Mouse (Mus musculus): ENCODE measurements around the gene Hao2. TPM values are rescaled to one million over a fixed set of nuclear protein-coding genes. Genes with fewer than 3 reads are reported as not detected.

Hao2 gene
- not detected in 2 replicates for polyA plus RNA-seq (2014; fragmentation: Nextera tagmentation; extraction: Ambion mirVana)

- Histone ChIP-seq H3K4me2 (ENCODE audit: low read length) (no peak within 1 kb of the TSS), H3K4me1 (ENCODE audit: control insufficient read depth, insufficient read depth, low read length) (no peaks in the 10 kb centered on the region), H3K27me3 (ENCODE audit: control insufficient read depth, insufficient read depth, low read length) (no peaks in the 10 kb centered on the region), H3K36me3 (ENCODE audit: control insufficient read depth, insufficient read depth, low read length) (no peaks in the 10 kb centered on the region), H3K27ac (replicated peaks; ENCODE audit: low read depth, low read length) (no peak within 1 kb of the TSS), H3K9me3 (ENCODE audit: control insufficient read depth, low read length) (no peaks in the 10 kb centered on the region), H3K9ac (replicated peaks; ENCODE audit: low read length) (no peak within 1 kb of the TSS), H3K4me3 (replicated peaks; ENCODE audit: low read depth, low read length) (no peak within 1 kb of the TSS)
- WGBS, result 92% methylated on average over 3 of the region's 3 CpGs
- ATAC-seq (ENCODE audit: low FRiP score, low TSS enrichment) (no peak), DNase-seq (no peak)
These were observed at the start of gene Hao2 for GRCm38 (mm10) chr3:98893057-98893772. Hao2 (minus strand) TSS chr3:98893239.

GRCm38 (mm10) chr3:98941601-98942000 is 48.6 kb upstream of the Hao2 start:
- ATAC-seq (ENCODE audit: low FRiP score, low TSS enrichment), result no peak
- WGBS, result 33% methylated on average over 10 of the region's 10 CpGs
- no peaks in the 10 kb centered on the region for H3K36me3 ChIP-seq (ENCODE audit: control insufficient read depth, insufficient read depth, low read length)
- H3K4me3 ChIP-seq (replicated peaks; ENCODE audit: low read depth, low read length), result peak overlapping the region; percentile 33
- H3K27ac ChIP-seq (replicated peaks; ENCODE audit: low read depth, low read length), result no peak overlapping the region
- H3K4me1 ChIP-seq (ENCODE audit: control insufficient read depth, insufficient read depth, low read length), result peaks cover 14% of the 10 kb centered on the region; the same call in 1 of the 2 replicates
- no peaks in the 10 kb centered on the region for H3K9me3 ChIP-seq (ENCODE audit: control insufficient read depth, low read length)
- no peak for DNase-seq
- peak overlapping the region; percentile 57 for H3K9ac ChIP-seq (replicated peaks; ENCODE audit: low read length)
- peak overlapping the region; percentile 71 for H3K4me2 ChIP-seq (ENCODE audit: low read length)
- H3K27me3 ChIP-seq (ENCODE audit: control insufficient read depth, insufficient read depth, low read length), result no peaks in the 10 kb centered on the region

- Histone ChIP-seq H3K27ac (replicated peaks; ENCODE audit: low read depth, low read length) (peak overlapping the region; percentile 32; the same call in 1 of the 2 replicates), H3K9ac (replicated peaks; ENCODE audit: low read length) (peak overlapping the region; percentile 57), H3K36me3 (ENCODE audit: control insufficient read depth, insufficient read depth, low read length) (no peaks in the 10 kb centered on the region), H3K9me3 (ENCODE audit: control insufficient read depth, low read length) (no peaks in the 10 kb centered on the region), H3K4me3 (replicated peaks; ENCODE audit: low read depth, low read length) (peak overlapping the region; percentile 33), H3K27me3 (ENCODE audit: control insufficient read depth, insufficient read depth, low read length) (no peaks in the 10 kb centered on the region), H3K4me2 (ENCODE audit: low read length) (peak overlapping the region; percentile 71), H3K4me1 (ENCODE audit: control insufficient read depth, insufficient read depth, low read length) (peaks cover 14% of the 10 kb centered on the region; the same call in 1 of the 2 replicates)
- ATAC-seq (ENCODE audit: low FRiP score, low TSS enrichment) (peak; percentile 89), DNase-seq (peak; percentile 79)
- 5% methylated on average over 23 of the region's 24 CpGs for WGBS
These were observed 48.1 kb upstream of the Hao2 start for GRCm38 (mm10) chr3:98941066-98941551.

GRCm38 (mm10) chr3:98940225-98940624 is 47.2 kb upstream of the Hao2 start:
- 59% methylated on average over 4 of the region's 4 CpGs for WGBS
- Histone ChIP-seq H3K9ac (replicated peaks; ENCODE audit: low read length) (no peak overlapping the region), H3K27me3 (ENCODE audit: control insufficient read depth, insufficient read depth, low read length) (no peaks in the 10 kb centered on the region), H3K27ac (replicated peaks; ENCODE audit: low read depth, low read length) (no peak overlapping the region), H3K4me3 (replicated peaks; ENCODE audit: low read depth, low read length) (no peak overlapping the region), H3K9me3 (ENCODE audit: control insufficient read depth, low read length) (no peaks in the 10 kb centered on the region), H3K4me2 (ENCODE audit: low read length) (no peak overlapping the region), H3K4me1 (ENCODE audit: control insufficient read depth, insufficient read depth, low read length) (peaks cover 14% of the 10 kb centered on the region; the same call in 1 of the 2 replicates), H3K36me3 (ENCODE audit: control insufficient read depth, insufficient read depth, low read length) (no peaks in the 10 kb centered on the region)
- ATAC-seq (ENCODE audit: low FRiP score, low TSS enrichment) (no peak), DNase-seq (no peak)

DNA sequence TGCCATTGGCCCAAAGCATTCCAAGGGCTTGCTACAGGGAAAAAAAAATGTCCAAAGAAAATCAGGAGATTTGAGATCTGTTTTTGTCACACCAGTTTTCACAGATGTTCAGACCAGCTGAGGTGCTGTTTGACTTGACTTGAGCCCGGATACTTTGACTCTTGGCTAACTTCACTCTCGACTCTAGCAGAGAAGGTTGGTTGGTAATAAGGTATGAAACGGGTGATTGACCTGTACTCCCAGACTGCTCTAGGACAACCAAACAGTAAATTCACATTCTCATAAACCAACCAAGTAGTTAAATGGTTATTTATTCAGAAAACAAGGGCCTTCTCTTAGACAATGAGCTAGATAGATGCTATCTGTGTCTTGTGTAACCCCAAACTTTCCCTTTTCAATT is 43.4 kb upstream of the Hao2 start:
- Histone ChIP-seq H3K9ac (replicated peaks; ENCODE audit: low read length) (no peak overlapping the region), H3K27me3 (ENCODE audit: control insufficient read depth, insufficient read depth, low read length) (no peaks in the 10 kb centered on the region), H3K9me3 (ENCODE audit: control insufficient read depth, low read length) (no peaks in the 10 kb centered on the region), H3K4me1 (ENCODE audit: control insufficient read depth, insufficient read depth, low read length) (peaks cover 7% of the 10 kb centered on the region; the same call in 1 of the 2 replicates), H3K27ac (replicated peaks; ENCODE audit: low read depth, low read length) (no peak overlapping the region), H3K4me2 (ENCODE audit: low read length) (no peak overlapping the region), H3K36me3 (ENCODE audit: control insufficient read depth, insufficient read depth, low read length) (no peaks in the 10 kb centered on the region), H3K4me3 (replicated peaks; ENCODE audit: low read depth, low read length) (no peak overlapping the region)
- DNase-seq (no peak), ATAC-seq (ENCODE audit: low FRiP score, low TSS enrichment) (no peak)
- 94% methylated on average over 3 of the region's 3 CpGs for WGBS

DNA sequence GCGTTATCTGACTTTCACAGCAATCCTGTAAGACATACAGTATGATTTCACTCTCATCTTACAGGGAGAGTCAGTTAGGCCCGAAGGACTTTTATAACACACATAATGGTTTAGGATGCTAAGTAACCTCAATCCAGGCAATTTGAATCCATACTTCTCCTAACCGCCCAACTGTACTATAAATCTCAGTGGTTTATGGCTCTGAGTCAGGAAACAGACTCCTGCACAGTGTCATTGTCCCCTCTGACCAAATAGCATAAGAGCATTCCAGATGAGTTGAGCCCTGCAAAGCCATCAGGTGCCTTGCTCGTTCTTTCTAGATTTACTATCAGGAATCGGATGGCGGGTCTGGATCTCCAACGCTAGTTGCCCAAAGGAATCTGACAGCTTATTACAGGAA is 41.6 kb upstream of the Hao2 start:
- DNase-seq (no peak), ATAC-seq (ENCODE audit: low FRiP score, low TSS enrichment) (no peak)
- Histone ChIP-seq H3K4me1 (ENCODE audit: control insufficient read depth, insufficient read depth, low read length) (no peaks in the 10 kb centered on the region), H3K27me3 (ENCODE audit: control insufficient read depth, insufficient read depth, low read length) (no peaks in the 10 kb centered on the region), H3K27ac (replicated peaks; ENCODE audit: low read depth, low read length) (no peak overlapping the region), H3K9me3 (ENCODE audit: control insufficient read depth, low read length) (no peaks in the 10 kb centered on the region), H3K36me3 (ENCODE audit: control insufficient read depth, insufficient read depth, low read length) (no peaks in the 10 kb centered on the region), H3K4me2 (ENCODE audit: low read length) (no peak overlapping the region), H3K9ac (replicated peaks; ENCODE audit: low read length) (no peak overlapping the region), H3K4me3 (replicated peaks; ENCODE audit: low read depth, low read length) (no peak overlapping the region)
- 93% methylated on average over 7 of the region's 7 CpGs for WGBS

DNA sequence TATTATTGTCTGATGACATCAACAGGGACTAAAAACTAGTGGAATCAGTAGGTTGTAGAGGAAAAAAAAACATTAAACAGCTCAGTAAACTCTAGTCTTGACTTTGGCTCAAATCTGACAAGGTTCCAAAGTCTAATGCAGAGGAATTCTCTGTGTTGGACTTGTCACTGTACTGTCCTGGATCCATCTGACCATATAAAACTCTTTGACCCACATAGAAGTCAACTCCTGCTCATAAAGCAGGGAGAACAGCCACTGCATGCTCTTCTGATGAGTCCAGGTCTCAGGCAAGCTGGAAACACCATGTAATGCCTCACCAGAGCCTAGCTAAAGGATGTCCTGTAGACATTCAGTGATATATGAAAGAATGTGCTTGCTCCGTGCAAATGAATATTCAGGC is 41.0 kb upstream of the Hao2 start:
- H3K4me1 ChIP-seq (ENCODE audit: control insufficient read depth, insufficient read depth, low read length), result no peaks in the 10 kb centered on the region
- H3K36me3 ChIP-seq (ENCODE audit: control insufficient read depth, insufficient read depth, low read length), result no peaks in the 10 kb centered on the region
- no peak overlapping the region for H3K4me2 ChIP-seq (ENCODE audit: low read length)
- no peaks in the 10 kb centered on the region for H3K27me3 ChIP-seq (ENCODE audit: control insufficient read depth, insufficient read depth, low read length)
- ATAC-seq (ENCODE audit: low FRiP score, low TSS enrichment) (no peak), DNase-seq (no peak)
- no peaks in the 10 kb centered on the region for H3K9me3 ChIP-seq (ENCODE audit: control insufficient read depth, low read length)
- no peak overlapping the region for H3K9ac ChIP-seq (replicated peaks; ENCODE audit: low read length)
- WGBS, result 91% methylated on average over 1 of the region's 1 CpGs
- H3K4me3 ChIP-seq (replicated peaks; ENCODE audit: low read depth, low read length), result no peak overlapping the region
- no peak overlapping the region for H3K27ac ChIP-seq (replicated peaks; ENCODE audit: low read depth, low read length)

- no peak overlapping the region for H3K27ac ChIP-seq (replicated peaks; ENCODE audit: low read depth, low read length)
- H3K4me3 ChIP-seq (replicated peaks; ENCODE audit: low read depth, low read length), result no peak overlapping the region
- no peaks in the 10 kb centered on the region for H3K36me3 ChIP-seq (ENCODE audit: control insufficient read depth, insufficient read depth, low read length)
- ATAC-seq (ENCODE audit: low FRiP score, low TSS enrichment) (no peak), DNase-seq (no peak)
- H3K9me3 ChIP-seq (ENCODE audit: control insufficient read depth, low read length), result no peaks in the 10 kb centered on the region
- H3K4me1 ChIP-seq (ENCODE audit: control insufficient read depth, insufficient read depth, low read length), result no peaks in the 10 kb centered on the region
- H3K27me3 ChIP-seq (ENCODE audit: control insufficient read depth, insufficient read depth, low read length), result no peaks in the 10 kb centered on the region
- H3K4me2 ChIP-seq (ENCODE audit: low read length), result no peak overlapping the region
- H3K9ac ChIP-seq (replicated peaks; ENCODE audit: low read length), result no peak overlapping the region
These were observed 39.4 kb upstream of the Hao2 start for GRCm38 (mm10) chr3:98932421-98932820.

GRCm38 (mm10) chr3:98931836-98932235 is 38.8 kb upstream of the Hao2 start:
- Histone ChIP-seq H3K9me3 (ENCODE audit: control insufficient read depth, low read length) (no peaks in the 10 kb centered on the region), H3K4me3 (replicated peaks; ENCODE audit: low read depth, low read length) (no peak overlapping the region), H3K4me1 (ENCODE audit: control insufficient read depth, insufficient read depth, low read length) (no peaks in the 10 kb centered on the region), H3K9ac (replicated peaks; ENCODE audit: low read length) (no peak overlapping the region), H3K36me3 (ENCODE audit: control insufficient read depth, insufficient read depth, low read length) (no peaks in the 10 kb centered on the region), H3K27ac (replicated peaks; ENCODE audit: low read depth, low read length) (no peak overlapping the region), H3K4me2 (ENCODE audit: low read length) (no peak overlapping the region), H3K27me3 (ENCODE audit: control insufficient read depth, insufficient read depth, low read length) (no peaks in the 10 kb centered on the region)
- DNase-seq (no peak), ATAC-seq (ENCODE audit: low FRiP score, low TSS enrichment) (no peak)
- WGBS, result 48% methylated on average over 1 of the region's 1 CpGs
